Mouse (Mus musculus): Measurements from ENCODE around the gene Nuf2.

Nuf2 gene

GRCm38 (mm10) chr1:169471185-169471584 is 60.1 kb downstream of the Nuf2 start:
- no peak for DNase-seq (ENCODE audit: extremely low spot score, low spot score)

- DNase-seq (ENCODE audit: extremely low spot score, low spot score), result no peak
Measured at GRCm38 (mm10) chr1:169467791-169468190, 63.5 kb downstream of the Nuf2 start.

GRCm38 (mm10) chr1:169462386-169463115 is 68.7 kb downstream of the Nuf2 start:
- DNase-seq (ENCODE audit: extremely low spot score, low spot score), result no peak

GRCm38 (mm10) chr1:169459071-169459782 is 72.0 kb downstream of the Nuf2 start:
- peak; percentile 75 for DNase-seq (ENCODE audit: extremely low spot score, low spot score)
